Mouse (Mus musculus) limb, embryonic 15.5 days (tissue): Measurements from ENCODE around the gene Hvcn1. TPM values are rescaled to one million over a fixed set of nuclear protein-coding genes. Genes with fewer than 3 reads are reported as not detected.

Experiments used
- ATAC-seq: fragments of 200-750 bp; cut with Nextera tagmentation; 2 replicates; pipeline ENCODE4 v1.8.0; 2017; ENCODE audit warnings: low read depth, moderate TSS enrichment; ENCODE audit not compliant: insufficient number of reproducible peaks, low FRiP score, low TSS enrichment
- H3K27ac ChIP-seq: fragments of 300-500 bp; sonication (generic); 2 replicates; pipeline ENCODE4 v1.5.1; 2015; ENCODE audit warnings: moderate library complexity, mild to moderate bottlenecking, inconsistent platforms
- H3K27me3 ChIP-seq: fragments of 300-500 bp; sonication (generic); 2 replicates; pipeline ENCODE4 v1.6.1; 2015; ENCODE audit warnings: inconsistent platforms
- H3K36me3 ChIP-seq: fragments of 300-500 bp; sonication (generic); 2 replicates; pipeline ENCODE4 v1.6.1; 2015; ENCODE audit warnings: inconsistent platforms
- H3K4me1 ChIP-seq: fragments of 300-500 bp; sonication (generic); 2 replicates; pipeline ENCODE4 v1.6.1; 2015; ENCODE audit warnings: inconsistent platforms
- H3K4me2 ChIP-seq: fragments of 300-500 bp; sonication (generic); 2 replicates; pipeline ENCODE4 v1.6.1; 2015; ENCODE audit warnings: mild to moderate bottlenecking, inconsistent platforms
- H3K4me3 ChIP-seq: fragments of 300-500 bp; sonication (generic); 2 replicates; pipeline ENCODE4 v1.5.1; 2015; ENCODE audit warnings: mild to moderate bottlenecking, inconsistent platforms
- H3K9ac ChIP-seq: fragments of 300-500 bp; sonication (generic); 2 replicates; pipeline ENCODE4 v1.6.1; 2015; ENCODE audit warnings: inconsistent platforms
- H3K9me3 ChIP-seq: fragments of 300-500 bp; sonication (generic); 2 replicates; pipeline ENCODE4 v1.6.1; 2016; ENCODE audit warnings: inconsistent platforms
- WGBS: fragments of 180-500 bp; shearing (Covaris S2); methylation state at CpG from one replicate; pipeline ENCODE4 v1.1.7; 2015; 5-methylcytosine and 5-hydroxymethylcytosine counted together
- polyA plus RNA-seq: library from polyadenylated mRNA; unstranded; fragments of >200 nt; fragmentation: Nextera tagmentation; extraction: Ambion mirVana; gene quantifications from 2 replicates; pipeline ENCODE4 v1.2.1, GENCODE M21; 2015

Gene Hvcn1
- polyA plus RNA-seq, 1 experiment from 2014 or later, result 8.8 TPM

GRCm38 (mm10) chr5:122240989-122241388 lies 34.4 kb downstream of the Hvcn1 start:
- H3K27ac ChIP-seq, result no peak overlapping the region
- ATAC-seq, result no peak
- no peak overlapping the region for H3K4me2 ChIP-seq
- no peaks in the 10 kb centered on the region for H3K9me3 ChIP-seq
- H3K36me3 ChIP-seq, result peaks cover 38% of the 10 kb centered on the region
- no peak overlapping the region for H3K9ac ChIP-seq
- H3K27me3 ChIP-seq, result no peaks in the 10 kb centered on the region
- no peak overlapping the region for H3K4me3 ChIP-seq
- WGBS, result 31% methylated on average over 1 of the region's 1 CpGs
- peaks cover 12% of the 10 kb centered on the region for H3K4me1 ChIP-seq

- no peaks in the 10 kb centered on the region for H3K9me3 ChIP-seq
- H3K4me3 ChIP-seq, result no peak overlapping the region
- no peak overlapping the region for H3K27ac ChIP-seq
- ATAC-seq, result no peak
- no peaks in the 10 kb centered on the region for H3K27me3 ChIP-seq
- H3K36me3 ChIP-seq, result peaks cover 49% of the 10 kb centered on the region
- no peak overlapping the region for H3K9ac ChIP-seq
- H3K4me2 ChIP-seq, result no peak overlapping the region
- H3K4me1 ChIP-seq, result peaks cover 12% of the 10 kb centered on the region
- 75% methylated on average over 6 of the region's 6 CpGs for WGBS
Measured at GRCm38 (mm10) chr5:122242521-122243123, 36.0 kb downstream of the Hvcn1 start.

- no peak for ATAC-seq
- H3K4me1 ChIP-seq, result peaks cover 11% of the 10 kb centered on the region
- H3K9ac ChIP-seq, result no peak overlapping the region
- no peak overlapping the region for H3K4me2 ChIP-seq
- H3K4me3 ChIP-seq, result no peak overlapping the region
- H3K27ac ChIP-seq, result no peak overlapping the region
- H3K27me3 ChIP-seq, result no peaks in the 10 kb centered on the region
- H3K9me3 ChIP-seq, result no peaks in the 10 kb centered on the region
- WGBS, result 79% methylated on average over 17 of the region's 17 CpGs
- H3K36me3 ChIP-seq, result peaks cover 61% of the 10 kb centered on the region
Measured at GRCm38 (mm10) chr5:122243781-122244523, 37.3 kb downstream of the Hvcn1 start.

GRCm38 (mm10) chr5:122245186-122245585 lies 38.6 kb downstream of the Hvcn1 start:
- H3K4me1 ChIP-seq, result 0 out of 2 replicates have a peak, but pooled peaks cover 8% of the 10 kb centered on the region
- H3K36me3 ChIP-seq, result peaks cover 63% of the 10 kb centered on the region
- ATAC-seq, result no peak
- WGBS, result 44% methylated on average over 3 of the region's 3 CpGs
- H3K4me2 ChIP-seq, result no peak overlapping the region
- H3K9me3 ChIP-seq, result no peaks in the 10 kb centered on the region
- H3K27ac ChIP-seq, result no peak overlapping the region
- no peaks in the 10 kb centered on the region for H3K27me3 ChIP-seq
- H3K9ac ChIP-seq, result no peak overlapping the region
- no peak overlapping the region for H3K4me3 ChIP-seq

- no peak overlapping the region for H3K4me3 ChIP-seq
- H3K27ac ChIP-seq, result no peak overlapping the region
- H3K9ac ChIP-seq, result no peak overlapping the region
- H3K4me2 ChIP-seq, result no peak overlapping the region
- H3K4me1 ChIP-seq, result 0 out of 2 replicates have a peak, but pooled peaks cover 8% of the 10 kb centered on the region
- no peaks in the 10 kb centered on the region for H3K27me3 ChIP-seq
- ATAC-seq, result no peak
- peaks cover 63% of the 10 kb centered on the region for H3K36me3 ChIP-seq
- H3K9me3 ChIP-seq, result no peaks in the 10 kb centered on the region
- WGBS, result 82% methylated on average over 10 of the region's 10 CpGs
Measured at GRCm38 (mm10) chr5:122246547-122247167, 40.1 kb downstream of the Hvcn1 start.

GRCm38 (mm10) chr5:122247529-122247928 lies 40.9 kb downstream of the Hvcn1 start:
- H3K4me2 ChIP-seq, result no peak overlapping the region
- no peaks in the 10 kb centered on the region for H3K9me3 ChIP-seq
- H3K4me1 ChIP-seq, result 0 out of 2 replicates have a peak, but pooled peaks cover 8% of the 10 kb centered on the region
- H3K4me3 ChIP-seq, result no peak overlapping the region
- ATAC-seq, result no peak
- H3K36me3 ChIP-seq, result peaks cover 60% of the 10 kb centered on the region
- H3K27me3 ChIP-seq, result no peaks in the 10 kb centered on the region
- no peak overlapping the region for H3K9ac ChIP-seq
- H3K27ac ChIP-seq, result no peak overlapping the region
- 81% methylated on average over 11 of the region's 11 CpGs for WGBS

GRCm38 (mm10) chr5:122247934-122248333 lies 41.3 kb downstream of the Hvcn1 start:
- no peak overlapping the region for H3K27ac ChIP-seq
- ATAC-seq, result no peak
- no peak overlapping the region for H3K9ac ChIP-seq
- no peak overlapping the region for H3K4me2 ChIP-seq
- WGBS, result 93% methylated on average over 7 of the region's 7 CpGs
- H3K36me3 ChIP-seq, result peaks cover 57% of the 10 kb centered on the region
- H3K4me1 ChIP-seq, result 0 out of 2 replicates have a peak, but pooled peaks cover 8% of the 10 kb centered on the region
- H3K9me3 ChIP-seq, result no peaks in the 10 kb centered on the region
- H3K4me3 ChIP-seq, result no peak overlapping the region
- no peaks in the 10 kb centered on the region for H3K27me3 ChIP-seq

GRCm38 (mm10) chr5:122249281-122249680 lies 42.7 kb downstream of the Hvcn1 start:
- no peaks in the 10 kb centered on the region for H3K9me3 ChIP-seq
- 0 out of 2 replicates have a peak, but pooled peaks cover 3% of the 10 kb centered on the region for H3K4me1 ChIP-seq
- H3K36me3 ChIP-seq, result peaks cover 62% of the 10 kb centered on the region
- H3K27ac ChIP-seq, result no peak overlapping the region
- no peak for ATAC-seq
- WGBS, result 85% methylated on average over 4 of the region's 4 CpGs
- H3K4me2 ChIP-seq, result no peak overlapping the region
- H3K4me3 ChIP-seq, result no peak overlapping the region
- no peak overlapping the region for H3K9ac ChIP-seq
- H3K27me3 ChIP-seq, result no peaks in the 10 kb centered on the region

- WGBS, result 73% methylated on average over 17 of the region's 17 CpGs
- no peak for ATAC-seq
- Histone ChIP-seq H3K4me2 (no peak overlapping the region), H3K27ac (no peak overlapping the region), H3K4me3 (no peak overlapping the region), H3K9me3 (no peaks in the 10 kb centered on the region), H3K4me1 (no peaks in the 10 kb centered on the region), H3K36me3 (peaks cover 80% of the 10 kb centered on the region), H3K27me3 (no peaks in the 10 kb centered on the region), H3K9ac (no peak overlapping the region)
Measured at GRCm38 (mm10) chr5:122251895-122252606, 45.4 kb downstream of the Hvcn1 start.

- Histone ChIP-seq H3K27ac (no peak overlapping the region), H3K27me3 (no peaks in the 10 kb centered on the region), H3K36me3 (peaks cover 67% of the 10 kb centered on the region)
Measured at GRCm38 (mm10) chr5:122258027-122258741, 51.6 kb downstream of the Hvcn1 start.

GRCm38 (mm10) chr5:122262104-122262503 lies 55.5 kb downstream of the Hvcn1 start:
- 66% methylated on average over 7 of the region's 7 CpGs for WGBS
- no peak overlapping the region for H3K4me2 ChIP-seq
- H3K27ac ChIP-seq, result no peak overlapping the region
- no peaks in the 10 kb centered on the region for H3K9me3 ChIP-seq
- H3K4me1 ChIP-seq, result peaks cover 13% of the 10 kb centered on the region
- no peak overlapping the region for H3K4me3 ChIP-seq
- no peak overlapping the region for H3K9ac ChIP-seq
- ATAC-seq, result no peak
- H3K36me3 ChIP-seq, result peaks cover 32% of the 10 kb centered on the region
- no peaks in the 10 kb centered on the region for H3K27me3 ChIP-seq

More at GRCm38 (mm10) chr5:122258027-122258741, 51.6 kb downstream of the Hvcn1 start:
- Histone ChIP-seq H3K9me3 (no peaks in the 10 kb centered on the region), H3K9ac (no peak overlapping the region), H3K4me2 (no peak overlapping the region), H3K4me3 (no peak overlapping the region), H3K4me1 (peaks cover 3% of the 10 kb centered on the region)
- no peak for ATAC-seq
- WGBS, result 71% methylated on average over 6 of the region's 6 CpGs
